Mouse (Mus musculus): ENCODE measurements around the gene Babam2. TPM values are rescaled to one million over a fixed set of nuclear protein-coding genes. Genes with fewer than 3 reads are reported as not detected.

Babam2 gene
- total RNA-seq, 2 experiments from 2014 or later = 30.2 TPM

DNA sequence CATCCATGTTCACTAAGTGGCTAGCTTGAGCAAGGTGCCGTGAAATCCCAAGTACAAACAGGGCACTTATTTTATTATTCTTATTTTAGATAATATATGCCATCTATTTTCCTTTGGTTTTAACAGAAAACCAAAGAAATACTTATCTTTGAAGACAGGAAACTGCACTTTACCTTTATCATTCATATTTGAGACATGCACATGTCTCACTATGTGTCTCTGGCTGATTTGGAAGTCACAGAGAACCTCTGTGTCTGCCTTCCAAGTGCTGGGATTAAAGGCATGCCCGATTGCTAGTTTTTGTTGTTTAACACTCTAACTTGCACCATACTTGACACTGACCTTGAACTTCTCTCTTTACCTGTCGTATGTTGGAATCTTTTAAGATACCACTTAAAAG is 9.5 kb upstream of the Babam2 start:
- DNase-seq = no peak
- H3K27ac ChIP-seq = no peak overlapping the region
- intact Hi-C loops (cut with DNase I) = no loop called here
- TF ChIP-seq CTCF (IDR thresholded peaks at IDR 0.05) = no peak
- no peak overlapping the region for H3K4me3 ChIP-seq

DNA sequence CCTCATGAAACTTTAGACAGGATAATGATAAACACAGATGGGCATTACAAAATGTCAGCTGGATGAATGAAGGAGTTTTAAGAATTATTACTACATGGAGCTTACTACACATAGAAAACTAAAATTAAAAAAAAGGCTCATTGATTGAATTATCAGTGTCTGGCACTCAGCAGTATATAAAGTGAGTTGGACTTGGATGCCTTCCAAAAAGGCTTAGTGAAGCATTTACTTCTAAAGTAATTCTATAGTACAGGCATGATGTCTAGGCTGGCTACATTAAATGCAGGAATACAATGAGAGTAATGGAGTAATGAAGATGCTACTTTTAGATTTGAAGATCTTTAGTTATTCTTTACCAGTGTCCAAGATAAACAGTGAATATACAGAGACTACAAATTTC is 4.3 kb upstream of the Babam2 start:
- no peak for DNase-seq
- Histone ChIP-seq H3K27ac (no peak overlapping the region), H3K4me3 (no peak overlapping the region)
- TF ChIP-seq CTCF (IDR thresholded peaks at IDR 0.05) = no peak
- intact Hi-C loops (cut with DNase I) = no loop called here

- DNase-seq = no peak
- Histone ChIP-seq H3K27ac (peak within 1 kb of the TSS; percentile 98), H3K4me3 (peak within 1 kb of the TSS; percentile 84)
- intact Hi-C loops (cut with DNase I) = loop anchor here (5.0 kb wide), 1 partner anchor 500 kb away; no protein-coding TSS in a partner anchor
- TF ChIP-seq CTCF (IDR thresholded peaks at IDR 0.05) = no peak
Measured at GRCm38 (mm10) chr5:31696971-31697643, 377 bp upstream of the Babam2 start, which contains the start of gene Rbks. TSS of gene Rbks (minus strand) at chr5:31697627.

DNA sequence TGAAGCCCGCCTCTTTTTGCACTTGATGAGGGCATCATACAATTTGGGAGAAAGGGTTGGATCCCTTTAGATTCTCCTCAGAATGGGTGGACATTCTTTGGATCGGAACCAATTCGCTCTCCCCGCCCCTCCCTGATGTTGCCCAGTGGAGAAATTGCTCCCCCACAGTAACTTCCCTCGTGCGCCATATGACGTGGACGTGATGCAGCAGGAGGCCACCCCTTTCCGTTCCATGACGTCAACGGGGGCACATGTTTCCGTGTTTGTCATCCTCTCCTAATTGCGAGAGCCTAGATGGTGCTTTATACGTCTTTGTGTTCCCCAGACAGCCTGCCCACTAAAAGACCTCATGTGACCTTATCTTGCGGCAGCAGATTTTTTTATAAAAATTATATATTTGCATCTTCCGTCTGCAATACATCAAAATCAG is 828 bp downstream of the Babam2 start:
- TF ChIP-seq CTCF (IDR thresholded peaks at IDR 0.05) = no peak
- intact Hi-C loops (cut with DNase I) = loop anchor here (2.0 to 5.0 kb wide), 2 partner anchors 440 to 499 kb away; no protein-coding TSS in a partner anchor
- Histone ChIP-seq H3K4me3 (peak overlapping the region; percentile 84), H3K27ac (peak overlapping the region; percentile 98)
- peak; percentile 81 for DNase-seq

DNA sequence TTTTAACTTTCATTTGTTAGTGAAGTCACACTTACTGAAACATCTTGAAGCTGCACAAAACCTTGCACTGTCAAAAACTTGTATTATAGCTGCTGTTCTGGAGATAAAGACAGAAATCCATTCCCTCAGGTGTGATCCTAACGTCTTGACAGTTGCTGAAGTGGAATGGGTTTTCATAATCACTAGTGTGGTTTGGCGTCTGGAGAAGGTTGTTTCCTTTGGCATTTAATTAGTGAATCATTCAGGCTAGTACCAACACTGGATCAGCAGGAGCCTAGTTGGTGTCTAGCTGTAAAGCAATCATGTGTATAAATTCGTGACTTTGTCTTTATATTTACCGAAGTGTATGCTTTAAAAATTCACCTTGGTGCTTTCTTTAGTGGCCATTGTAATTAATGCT is 1.4 kb downstream of the Babam2 start:
- Histone ChIP-seq H3K4me3 (peak overlapping the region; percentile 84), H3K27ac (peak overlapping the region; percentile 98)
- no peak for TF ChIP-seq CTCF (IDR thresholded peaks at IDR 0.05)
- DNase-seq = no peak
- intact Hi-C loops (cut with DNase I) = loop anchor here (2.0 to 5.0 kb wide), 2 partner anchors 440 to 498 kb away; no protein-coding TSS in a partner anchor

GRCm38 (mm10) chr5:31699397-31699796 is 1.9 kb downstream of the Babam2 start:
- H3K4me3 ChIP-seq = no peak overlapping the region
- peak overlapping the region; percentile 98 for H3K27ac ChIP-seq
- intact Hi-C loops (cut with DNase I) = loop anchor here (2.0 to 5.0 kb wide), 2 partner anchors 439 to 498 kb away; no protein-coding TSS in a partner anchor
- TF ChIP-seq CTCF (IDR thresholded peaks at IDR 0.05) = no peak
- no peak for DNase-seq

DNA sequence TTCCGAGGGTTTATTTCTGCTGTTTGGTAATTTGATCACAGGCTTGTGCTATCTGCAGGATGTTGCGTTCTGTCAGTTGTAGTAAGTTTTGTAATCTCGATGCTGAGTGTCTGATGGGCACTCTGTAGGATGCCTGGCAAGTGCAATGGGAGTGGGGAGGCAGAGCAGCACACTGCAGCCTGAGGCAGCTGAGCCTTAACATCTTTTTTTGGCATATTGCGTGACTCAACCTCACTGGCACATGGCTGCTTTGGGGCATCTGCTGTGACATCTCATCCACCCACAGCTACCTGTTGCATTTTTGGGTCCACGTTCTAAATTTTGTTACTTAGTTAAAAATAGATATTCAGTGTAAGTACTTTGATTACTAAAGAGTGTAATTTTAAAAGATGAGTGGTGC is 7.5 kb downstream of the Babam2 start:
- Histone ChIP-seq H3K4me3 (no peak overlapping the region), H3K27ac (no peak overlapping the region)
- intact Hi-C loops (cut with DNase I) = loop anchor here (10.0 kb wide), 1 partner anchor 170 kb away; no protein-coding TSS in a partner anchor
- TF ChIP-seq CTCF (IDR thresholded peaks at IDR 0.05) = no peak
- no peak for DNase-seq

- TF ChIP-seq CTCF (IDR thresholded peaks at IDR 0.05) = no peak
- intact Hi-C loops (cut with DNase I) = loop anchor here (10.0 kb wide), 1 partner anchor 168 kb away; no protein-coding TSS in a partner anchor
- no peak for DNase-seq
- H3K27ac ChIP-seq = peak overlapping the region; percentile 8; the same call in 1 of the 2 replicates
- no peak overlapping the region for H3K4me3 ChIP-seq
Measured at GRCm38 (mm10) chr5:31706826-31707225, 9.3 kb downstream of the Babam2 start.

DNA sequence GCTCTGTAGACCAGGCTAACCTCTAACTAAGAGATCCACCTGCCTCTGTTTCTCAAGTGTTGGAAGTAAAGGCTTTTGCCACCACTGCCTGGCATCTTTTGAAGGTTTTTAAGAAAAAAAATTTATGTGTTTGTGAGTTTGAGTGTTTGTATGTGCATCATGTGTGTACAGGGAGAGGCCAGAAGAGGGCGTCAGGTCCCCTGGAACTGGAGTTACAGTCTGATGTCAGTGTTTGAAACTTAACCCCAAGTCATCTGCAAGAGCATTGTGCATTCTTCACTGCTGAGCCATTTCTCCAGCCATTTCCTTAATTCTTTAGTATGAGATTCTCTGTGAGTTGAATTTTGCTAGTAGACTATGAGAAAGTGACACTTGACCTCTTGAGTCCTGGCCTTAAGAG is 11.9 kb downstream of the Babam2 start:
- intact Hi-C loops (cut with DNase I) = loop anchor here (10.0 kb wide), 1 partner anchor 165 kb away; no protein-coding TSS in a partner anchor
- no peak for DNase-seq
- peak; percentile 47 for TF ChIP-seq CTCF (IDR thresholded peaks at IDR 0.05)
- H3K27ac ChIP-seq = no peak overlapping the region
- H3K4me3 ChIP-seq = no peak overlapping the region

DNA sequence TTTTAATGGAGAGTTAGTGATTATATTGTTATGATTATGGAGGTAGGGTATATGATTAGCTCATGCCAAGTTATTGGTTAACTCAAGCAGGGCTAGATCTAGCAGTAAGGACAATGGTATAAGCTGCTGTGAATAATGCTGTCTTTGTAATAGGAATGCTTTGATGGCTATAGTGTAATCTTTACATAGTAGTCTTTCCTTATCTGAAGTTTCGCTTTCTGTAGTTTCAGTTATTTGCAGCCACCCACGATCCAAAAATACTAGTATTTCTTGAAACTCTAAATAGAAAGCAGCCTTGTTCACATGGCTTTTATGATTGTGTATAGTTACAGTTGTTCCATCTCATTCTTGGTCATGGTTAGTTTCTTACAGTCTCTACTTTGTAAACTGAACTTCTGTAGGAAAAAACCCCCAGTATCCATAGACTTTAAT is 15.8 kb downstream of the Babam2 start:
- H3K27ac ChIP-seq = no peak overlapping the region
- no peak for DNase-seq
- no peak overlapping the region for H3K4me3 ChIP-seq
- no peak for TF ChIP-seq CTCF (IDR thresholded peaks at IDR 0.05)
- intact Hi-C loops (cut with DNase I) = no loop called here

GRCm38 (mm10) chr5:31713841-31714264 is 16.4 kb downstream of the Babam2 start:
- TF ChIP-seq CTCF (IDR thresholded peaks at IDR 0.05) = no peak
- DNase-seq = no peak
- intact Hi-C loops (cut with DNase I) = no loop called here
- H3K4me3 ChIP-seq = no peak overlapping the region
- H3K27ac ChIP-seq = no peak overlapping the region

DNA sequence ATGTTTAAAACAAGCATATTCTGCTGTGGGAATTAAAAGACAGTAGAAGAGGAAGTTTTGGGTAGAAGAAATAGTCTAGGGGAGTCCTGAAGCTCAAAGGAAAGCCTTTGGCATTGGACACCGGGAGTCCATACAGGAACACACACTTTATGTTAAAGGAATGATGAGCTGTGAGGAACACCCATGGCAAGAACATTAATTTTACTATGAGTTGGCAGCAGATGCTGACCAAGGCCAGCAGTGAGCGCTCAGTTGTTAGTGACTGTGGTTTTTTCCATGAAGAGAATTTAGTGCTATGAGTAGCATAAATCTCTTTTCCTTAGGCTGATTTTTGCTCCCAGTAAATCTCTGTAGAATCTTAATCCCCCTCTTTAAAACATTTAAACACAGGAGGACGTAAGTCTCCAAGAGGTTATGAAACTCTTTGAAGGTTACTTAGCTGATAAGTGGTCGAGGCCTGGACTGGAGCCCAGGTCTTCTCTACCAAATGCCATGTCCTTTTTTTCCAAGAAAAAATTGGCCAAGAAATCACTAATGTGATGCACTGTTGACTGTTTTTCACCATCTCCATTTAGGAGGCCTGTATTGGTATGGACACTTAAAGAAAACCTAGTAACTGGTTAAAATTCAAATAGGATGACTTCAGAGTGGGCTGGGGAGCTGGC is 18.1 kb downstream of the Babam2 start:
- no peak for DNase-seq
- no peak for TF ChIP-seq CTCF (IDR thresholded peaks at IDR 0.05)
- no peak overlapping the region for H3K4me3 ChIP-seq
- H3K27ac ChIP-seq = no peak overlapping the region
- intact Hi-C loops (cut with DNase I) = no loop called here

- Histone ChIP-seq H3K27ac (no peak overlapping the region), H3K4me3 (no peak overlapping the region)
- DNase-seq = peak; percentile 19
- no peak for TF ChIP-seq CTCF (IDR thresholded peaks at IDR 0.05)
- intact Hi-C loops (cut with DNase I) = no loop called here
Measured at GRCm38 (mm10) chr5:31724519-31724918, 27.0 kb downstream of the Babam2 start.

All from gastrocnemius, adult 2 months (tissue).